Mouse (Mus musculus): ENCODE results near the gene Ran. TPM values are rescaled to one million over a fixed set of nuclear protein-coding genes. Genes with fewer than 3 reads are reported as not detected.

The Ran gene
- polyA plus RNA-seq, 1 experiment from 2014 or later: 878 TPM

DNA sequence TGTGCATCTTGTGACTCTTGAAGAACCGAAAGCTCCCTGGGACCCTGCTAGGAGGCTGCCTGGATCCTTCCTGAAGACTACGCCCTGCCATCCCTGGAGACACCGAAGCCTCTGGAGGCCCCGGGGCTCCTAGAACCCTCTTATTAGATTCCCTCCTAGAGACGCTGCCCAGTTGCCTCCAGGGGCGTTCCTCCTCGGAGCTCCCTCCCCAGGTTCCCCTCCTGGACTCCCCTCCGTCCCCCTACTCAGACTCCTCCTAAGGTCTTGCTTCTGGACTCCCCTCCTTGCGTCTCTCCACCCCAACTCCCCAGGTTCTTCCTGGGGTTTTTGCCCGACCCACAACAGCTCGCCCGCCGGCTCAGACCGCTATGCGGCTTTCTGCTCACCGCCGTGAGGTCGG, 11.9 kb upstream of the Ran start:
- ATAC-seq (replicated peaks; ENCODE audit: low FRiP score) (peak; percentile 22), DNase-seq (ENCODE audit: low spot score) (no peak)
- Histone ChIP-seq H3K27me3 (replicated peaks; ENCODE audit: control insufficient read depth, insufficient read depth, low read length) (no peaks in the 10 kb centered on the region), H3K27ac (ENCODE audit: low read depth, low read length) (peak overlapping the region; percentile 97), H3K9ac (ENCODE audit: low read depth, low read length) (peak overlapping the region; percentile 98), H3K4me2 (peak overlapping the region; percentile 92), H3K4me1 (replicated peaks; ENCODE audit: control insufficient read depth, insufficient read depth, low read length) (peaks cover 42% of the 10 kb centered on the region), H3K9me3 (ENCODE audit: control insufficient read depth, low read length) (no peaks in the 10 kb centered on the region), H3K36me3 (ENCODE audit: control insufficient read depth, insufficient read depth, low read length) (peaks cover 6% of the 10 kb centered on the region; the same call in 1 of the 2 replicates), H3K4me3 (ENCODE audit: low read depth, low read length) (peak overlapping the region; percentile 94)
- 0% methylated on average over 18 of the region's 18 CpGs for WGBS

- peaks cover 6% of the 10 kb centered on the region; the same call in 1 of the 2 replicates for H3K36me3 ChIP-seq (ENCODE audit: control insufficient read depth, insufficient read depth, low read length)
- H3K4me2 ChIP-seq: peak within 1 kb of the TSS; percentile 92
- under 1% methylated on average over 39 of the region's 39 CpGs for WGBS
- peak within 1 kb of the TSS; percentile 98 for H3K9ac ChIP-seq (ENCODE audit: low read depth, low read length)
- H3K27ac ChIP-seq (ENCODE audit: low read depth, low read length): peak within 1 kb of the TSS; percentile 97
- H3K27me3 ChIP-seq (replicated peaks; ENCODE audit: control insufficient read depth, insufficient read depth, low read length): no peaks in the 10 kb centered on the region
- peak within 1 kb of the TSS; percentile 94 for H3K4me3 ChIP-seq (ENCODE audit: low read depth, low read length)
- DNase-seq (ENCODE audit: low spot score) (peak; percentile 91), ATAC-seq (replicated peaks; ENCODE audit: low FRiP score) (peak; percentile 88)
- H3K4me1 ChIP-seq (replicated peaks; ENCODE audit: control insufficient read depth, insufficient read depth, low read length): peaks cover 40% of the 10 kb centered on the region
- H3K9me3 ChIP-seq (ENCODE audit: control insufficient read depth, low read length): no peaks in the 10 kb centered on the region
These were observed 11.4 kb upstream of the Ran start, which contains the start of gene Stx2 for GRCm38 (mm10) chr5:129008412-129008826. Gene Stx2, minus strand, starts transcription at chr5:129008574.

- DNase-seq (ENCODE audit: low spot score): no peak
- H3K36me3 ChIP-seq (ENCODE audit: control insufficient read depth, insufficient read depth, low read length): peaks cover 6% of the 10 kb centered on the region; the same call in 1 of the 2 replicates
- 50% methylated on average over 3 of the region's 3 CpGs for WGBS
- ATAC-seq (replicated peaks; ENCODE audit: low FRiP score): no peak
- H3K4me3 ChIP-seq (ENCODE audit: low read depth, low read length): no peak overlapping the region
- no peak overlapping the region for H3K27ac ChIP-seq (ENCODE audit: low read depth, low read length)
- peaks cover 31% of the 10 kb centered on the region for H3K4me1 ChIP-seq (replicated peaks; ENCODE audit: control insufficient read depth, insufficient read depth, low read length)
- H3K27me3 ChIP-seq (replicated peaks; ENCODE audit: control insufficient read depth, insufficient read depth, low read length): no peaks in the 10 kb centered on the region
- no peaks in the 10 kb centered on the region for H3K9me3 ChIP-seq (ENCODE audit: control insufficient read depth, low read length)
- H3K9ac ChIP-seq (ENCODE audit: low read depth, low read length): no peak overlapping the region
- no peak overlapping the region for H3K4me2 ChIP-seq
These were observed 10.3 kb upstream of the Ran start for GRCm38 (mm10) chr5:129009577-129009976.

- ATAC-seq (replicated peaks; ENCODE audit: low FRiP score): no peak
- Histone ChIP-seq H3K27me3 (replicated peaks; ENCODE audit: control insufficient read depth, insufficient read depth, low read length) (no peaks in the 10 kb centered on the region), H3K36me3 (ENCODE audit: control insufficient read depth, insufficient read depth, low read length) (no peaks in the 10 kb centered on the region; the same call in 1 of the 2 replicates), H3K4me2 (no peak overlapping the region), H3K4me1 (replicated peaks; ENCODE audit: control insufficient read depth, insufficient read depth, low read length) (peaks cover 20% of the 10 kb centered on the region), H3K27ac (ENCODE audit: low read depth, low read length) (no peak overlapping the region), H3K9me3 (ENCODE audit: control insufficient read depth, low read length) (no peaks in the 10 kb centered on the region), H3K9ac (ENCODE audit: low read depth, low read length) (no peak overlapping the region), H3K4me3 (ENCODE audit: low read depth, low read length) (no peak overlapping the region)
- 82% methylated on average over 2 of the region's 2 CpGs for WGBS
- no peak for DNase-seq (ENCODE audit: low spot score)
These were observed 8.9 kb upstream of the Ran start for GRCm38 (mm10) chr5:129010937-129011336.

DNA sequence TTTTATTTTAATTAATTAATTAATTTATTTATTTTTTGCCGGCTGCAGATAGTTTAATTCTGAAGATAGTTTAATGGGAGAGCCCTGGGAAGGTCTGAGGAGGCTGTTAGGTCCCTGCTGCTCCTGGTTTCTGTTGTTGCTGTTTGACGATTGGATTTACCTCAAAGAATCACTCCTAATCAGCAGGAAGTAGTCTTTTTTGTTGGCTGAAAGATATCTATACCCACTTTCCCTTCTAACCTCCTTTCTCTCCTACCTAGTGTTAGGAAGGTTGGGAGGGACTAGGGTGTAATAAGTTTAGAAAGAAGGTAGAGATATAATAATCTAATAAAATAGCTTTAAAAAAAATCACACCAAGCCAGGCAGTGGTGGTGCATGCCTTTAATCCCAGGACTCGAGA, 4.8 kb upstream of the Ran start:
- DNase-seq (ENCODE audit: low spot score): no peak
- H3K4me3 ChIP-seq (ENCODE audit: low read depth, low read length): no peak overlapping the region
- H3K36me3 ChIP-seq (ENCODE audit: control insufficient read depth, insufficient read depth, low read length): no peaks in the 10 kb centered on the region
- H3K4me1 ChIP-seq (replicated peaks; ENCODE audit: control insufficient read depth, insufficient read depth, low read length): peaks cover 5% of the 10 kb centered on the region
- no peak overlapping the region for H3K27ac ChIP-seq (ENCODE audit: low read depth, low read length)
- WGBS: 56% methylated on average over 3 of the region's 3 CpGs
- no peak overlapping the region for H3K4me2 ChIP-seq
- ATAC-seq (replicated peaks; ENCODE audit: low FRiP score): no peak
- H3K9me3 ChIP-seq (ENCODE audit: control insufficient read depth, low read length): no peaks in the 10 kb centered on the region
- H3K9ac ChIP-seq (ENCODE audit: low read depth, low read length): no peak overlapping the region
- no peaks in the 10 kb centered on the region for H3K27me3 ChIP-seq (replicated peaks; ENCODE audit: control insufficient read depth, insufficient read depth, low read length)

DNA sequence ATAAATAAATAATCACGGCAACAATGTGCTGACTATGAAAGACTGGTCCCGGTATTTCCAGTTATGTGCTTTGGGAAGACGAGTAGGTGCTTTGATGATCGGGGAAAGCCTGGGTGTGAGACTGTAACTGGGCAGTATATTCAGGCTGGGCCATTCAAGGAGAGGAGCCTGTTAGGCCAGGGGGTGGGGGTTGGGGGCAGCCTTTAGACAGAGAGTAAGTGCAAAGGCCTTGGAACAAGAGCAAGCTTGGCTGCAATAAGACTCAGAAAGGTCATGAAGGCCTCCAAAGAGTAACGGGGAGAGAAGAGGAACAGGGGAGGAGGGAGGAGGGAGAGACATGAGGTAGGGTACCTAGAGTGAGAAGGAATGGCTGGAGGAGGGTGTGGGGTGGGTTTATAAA, 4.3 kb upstream of the Ran start:
- Histone ChIP-seq H3K4me3 (ENCODE audit: low read depth, low read length) (no peak overlapping the region), H3K9me3 (ENCODE audit: control insufficient read depth, low read length) (no peaks in the 10 kb centered on the region), H3K9ac (ENCODE audit: low read depth, low read length) (no peak overlapping the region), H3K36me3 (ENCODE audit: control insufficient read depth, insufficient read depth, low read length) (no peaks in the 10 kb centered on the region), H3K4me1 (replicated peaks; ENCODE audit: control insufficient read depth, insufficient read depth, low read length) (peaks cover 5% of the 10 kb centered on the region), H3K27ac (ENCODE audit: low read depth, low read length) (no peak overlapping the region), H3K4me2 (no peak overlapping the region), H3K27me3 (replicated peaks; ENCODE audit: control insufficient read depth, insufficient read depth, low read length) (no peaks in the 10 kb centered on the region)
- WGBS: 87% methylated on average over 5 of the region's 5 CpGs
- ATAC-seq (replicated peaks; ENCODE audit: low FRiP score) (no peak), DNase-seq (ENCODE audit: low spot score) (no peak)

GRCm38 (mm10) chr5:129016370-129016769, 3.5 kb upstream of the Ran start:
- H3K9me3 ChIP-seq (ENCODE audit: control insufficient read depth, low read length): no peaks in the 10 kb centered on the region
- peaks cover 5% of the 10 kb centered on the region for H3K4me1 ChIP-seq (replicated peaks; ENCODE audit: control insufficient read depth, insufficient read depth, low read length)
- H3K36me3 ChIP-seq (ENCODE audit: control insufficient read depth, insufficient read depth, low read length): peaks cover 6% of the 10 kb centered on the region
- 84% methylated on average over 3 of the region's 3 CpGs for WGBS
- no peak overlapping the region for H3K4me3 ChIP-seq (ENCODE audit: low read depth, low read length)
- H3K27me3 ChIP-seq (replicated peaks; ENCODE audit: control insufficient read depth, insufficient read depth, low read length): no peaks in the 10 kb centered on the region
- H3K4me2 ChIP-seq: no peak overlapping the region
- no peak overlapping the region for H3K27ac ChIP-seq (ENCODE audit: low read depth, low read length)
- DNase-seq (ENCODE audit: low spot score) (no peak), ATAC-seq (replicated peaks; ENCODE audit: low FRiP score) (no peak)
- no peak overlapping the region for H3K9ac ChIP-seq (ENCODE audit: low read depth, low read length)

DNA sequence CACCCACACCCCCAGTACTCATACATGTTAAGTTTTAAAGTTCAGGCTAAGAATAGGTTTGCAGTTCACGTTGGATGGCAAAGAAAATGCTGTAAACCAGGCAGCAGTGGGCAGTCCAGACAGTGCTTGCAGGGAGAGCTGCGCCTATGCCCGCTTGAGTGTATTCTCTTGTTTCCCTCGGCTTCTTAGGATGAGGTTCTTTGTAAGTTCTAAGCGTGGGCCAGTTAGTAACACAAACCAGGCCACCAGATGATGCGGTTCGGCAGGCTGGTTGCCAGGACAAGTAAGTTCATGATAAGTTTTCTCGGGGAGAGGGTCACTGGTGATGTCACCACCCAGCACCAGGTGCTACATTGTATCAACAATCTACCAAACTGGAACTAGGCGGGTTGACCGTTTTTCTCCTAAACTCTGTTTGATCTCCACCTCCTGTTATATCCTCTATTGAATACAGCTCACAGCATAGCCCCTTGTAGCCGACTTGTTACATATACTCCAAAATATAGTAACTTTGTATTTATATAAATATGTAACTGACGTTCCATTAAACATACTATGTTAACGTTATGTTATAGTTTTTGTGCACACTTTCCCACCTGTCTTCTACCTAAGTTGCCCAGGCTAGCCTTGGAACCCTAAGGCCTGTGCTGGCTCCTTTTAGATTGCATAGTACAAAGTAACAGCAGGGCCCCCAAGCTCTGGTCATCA, 933 bp upstream of the Ran start:
- H3K4me1 ChIP-seq (replicated peaks; ENCODE audit: control insufficient read depth, insufficient read depth, low read length): peaks cover 5% of the 10 kb centered on the region
- H3K27me3 ChIP-seq (replicated peaks; ENCODE audit: control insufficient read depth, insufficient read depth, low read length): no peaks in the 10 kb centered on the region
- WGBS: 66% methylated on average over 13 of the region's 13 CpGs
- peak overlapping the region; percentile 93 for H3K27ac ChIP-seq (ENCODE audit: low read depth, low read length)
- H3K9ac ChIP-seq (ENCODE audit: low read depth, low read length): peak overlapping the region; percentile 86
- no peak for ATAC-seq (replicated peaks; ENCODE audit: low FRiP score)
- H3K4me3 ChIP-seq (ENCODE audit: low read depth, low read length): peak overlapping the region; percentile 98
- no peak for DNase-seq (ENCODE audit: low spot score)
- H3K9me3 ChIP-seq (ENCODE audit: control insufficient read depth, low read length): no peaks in the 10 kb centered on the region
- H3K36me3 ChIP-seq (ENCODE audit: control insufficient read depth, insufficient read depth, low read length): peaks cover 15% of the 10 kb centered on the region
- H3K4me2 ChIP-seq: peak overlapping the region; percentile 81

DNA sequence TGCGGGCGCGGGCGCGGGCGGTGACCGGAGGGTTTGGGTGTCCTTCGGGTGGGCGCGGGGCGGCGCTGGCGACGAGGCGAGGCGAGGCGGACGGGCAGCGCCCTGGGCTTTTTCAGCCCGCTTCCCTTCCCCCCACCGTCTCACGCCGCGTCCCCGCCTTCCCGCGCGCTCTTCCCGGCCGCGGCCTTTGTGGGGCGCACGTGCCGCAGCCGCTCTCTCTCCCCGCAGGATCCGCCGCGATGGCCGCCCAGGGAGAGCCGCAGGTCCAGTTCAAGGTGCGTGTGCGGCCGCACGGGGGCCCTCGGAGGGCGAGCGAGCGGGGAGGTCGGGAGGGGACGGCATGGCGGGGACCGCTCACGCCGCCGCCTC, 415 bp downstream of the Ran start:
- peak overlapping the region; percentile 98 for H3K27ac ChIP-seq (ENCODE audit: low read depth, low read length)
- WGBS: 1% methylated on average over 32 of the region's 56 CpGs
- H3K4me1 ChIP-seq (replicated peaks; ENCODE audit: control insufficient read depth, insufficient read depth, low read length): peaks cover 5% of the 10 kb centered on the region
- peaks cover 15% of the 10 kb centered on the region for H3K36me3 ChIP-seq (ENCODE audit: control insufficient read depth, insufficient read depth, low read length)
- peak overlapping the region; percentile 99 for H3K9ac ChIP-seq (ENCODE audit: low read depth, low read length)
- no peak for DNase-seq (ENCODE audit: low spot score)
- H3K27me3 ChIP-seq (replicated peaks; ENCODE audit: control insufficient read depth, insufficient read depth, low read length): no peaks in the 10 kb centered on the region
- peak overlapping the region; percentile 91 for H3K4me2 ChIP-seq
- no peaks in the 10 kb centered on the region for H3K9me3 ChIP-seq (ENCODE audit: control insufficient read depth, low read length)
- ATAC-seq (replicated peaks; ENCODE audit: low FRiP score): peak; percentile 35
- H3K4me3 ChIP-seq (ENCODE audit: low read depth, low read length): peak overlapping the region; percentile 98
